Mouse (Mus musculus): ENCODE results near the gene Hist1h4f. TPM values are rescaled to one million over a fixed set of nuclear protein-coding genes. Genes with fewer than 3 reads are reported as not detected.
"Not testable (repeated sequence)": the region's sequence is repeated elsewhere in the genome, so short reads cannot be mapped to it uniquely, and the experiment has no call there.

Gene Hist1h4f
- polyA plus RNA-seq, 1 experiment from 2014 or later, result 2.3 TPM

- Histone ChIP-seq H3K4me2 (ENCODE audit: low read depth, severe bottlenecking) (peak within 1 kb of the TSS; percentile 77), H3K9ac (ENCODE audit: low read length) (peak within 1 kb of the TSS; percentile 69), H3K4me3 (ENCODE audit: low read depth, low read length) (peak within 1 kb of the TSS; percentile 41), H3K27ac (replicated peaks; ENCODE audit: low read depth, low read length) (peak within 1 kb of the TSS; percentile 95)
- not testable (repeated sequence) for H3K36me3 ChIP-seq (ENCODE audit: control insufficient read depth, insufficient read depth, low read length); H3K4me1 ChIP-seq (ENCODE audit: control insufficient read depth, insufficient read depth, low read length); H3K9me3 ChIP-seq (ENCODE audit: control insufficient read depth, low read length); H3K27me3 ChIP-seq (ENCODE audit: control insufficient read depth, insufficient read depth, low read length)
- DNase-seq (ENCODE audit: low spot score), result peak; percentile 78
- WGBS, result 0% methylated on average over 36 of the region's 42 CpGs
- ATAC-seq (ENCODE audit: insufficient number of reproducible peaks, low FRiP score, low TSS enrichment, low read depth), result peak; percentile 95
Observed at GRCm38 (mm10) chr13:23542999-23543607, 8.3 kb downstream of the Hist1h4f start, which contains the start of gene Hist1h2bh. Hist1h2bh (minus strand) TSS chr13:23543392.

GRCm38 (mm10) chr13:23542225-23542980 is 9.0 kb downstream of the Hist1h4f start:
- H3K4me2 ChIP-seq (ENCODE audit: low read depth, severe bottlenecking), result peak overlapping the region; percentile 77
- H3K4me3 ChIP-seq (ENCODE audit: low read depth, low read length), result peak overlapping the region; percentile 41
- H3K27me3 ChIP-seq (ENCODE audit: control insufficient read depth, insufficient read depth, low read length); ATAC-seq (ENCODE audit: insufficient number of reproducible peaks, low FRiP score, low TSS enrichment, low read depth); H3K9me3 ChIP-seq (ENCODE audit: control insufficient read depth, low read length); H3K4me1 ChIP-seq (ENCODE audit: control insufficient read depth, insufficient read depth, low read length); H3K36me3 ChIP-seq (ENCODE audit: control insufficient read depth, insufficient read depth, low read length); DNase-seq (ENCODE audit: low spot score): not testable (repeated sequence)
- peak overlapping the region; percentile 91 for H3K27ac ChIP-seq (replicated peaks; ENCODE audit: low read depth, low read length)
- WGBS, result 6% methylated on average over 3 of the region's 3 CpGs
- peak overlapping the region; percentile 69 for H3K9ac ChIP-seq (ENCODE audit: low read length)

- ATAC-seq (ENCODE audit: insufficient number of reproducible peaks, low FRiP score, low TSS enrichment, low read depth) (no peak), DNase-seq (ENCODE audit: low spot score) (no peak)
- no peaks in the 10 kb centered on the region for H3K36me3 ChIP-seq (ENCODE audit: control insufficient read depth, insufficient read depth, low read length)
- H3K9ac ChIP-seq (ENCODE audit: low read length), result no peak overlapping the region
- no peaks in the 10 kb centered on the region for H3K27me3 ChIP-seq (ENCODE audit: control insufficient read depth, insufficient read depth, low read length)
- peaks cover 5% of the 10 kb centered on the region for H3K4me1 ChIP-seq (ENCODE audit: control insufficient read depth, insufficient read depth, low read length)
- H3K9me3 ChIP-seq (ENCODE audit: control insufficient read depth, low read length), result no peaks in the 10 kb centered on the region
- H3K4me3 ChIP-seq (ENCODE audit: low read depth, low read length), result no peak overlapping the region
- WGBS, result 90% methylated on average over 3 of the region's 3 CpGs
- H3K4me2 ChIP-seq (ENCODE audit: low read depth, severe bottlenecking), result no peak overlapping the region
- no peak overlapping the region for H3K27ac ChIP-seq (replicated peaks; ENCODE audit: low read depth, low read length)
Observed at GRCm38 (mm10) chr13:23541497-23541896, 10.0 kb downstream of the Hist1h4f start.

GRCm38 (mm10) chr13:23539821-23540220 is 11.6 kb downstream of the Hist1h4f start:
- not testable (repeated sequence) for H3K27me3 ChIP-seq (ENCODE audit: control insufficient read depth, insufficient read depth, low read length); ATAC-seq (ENCODE audit: insufficient number of reproducible peaks, low FRiP score, low TSS enrichment, low read depth); H3K9me3 ChIP-seq (ENCODE audit: control insufficient read depth, low read length); H3K4me2 ChIP-seq (ENCODE audit: low read depth, severe bottlenecking); H3K27ac ChIP-seq (replicated peaks; ENCODE audit: low read depth, low read length); H3K4me1 ChIP-seq (ENCODE audit: control insufficient read depth, insufficient read depth, low read length); H3K4me3 ChIP-seq (ENCODE audit: low read depth, low read length); H3K9ac ChIP-seq (ENCODE audit: low read length); DNase-seq (ENCODE audit: low spot score); H3K36me3 ChIP-seq (ENCODE audit: control insufficient read depth, insufficient read depth, low read length)
- 70% methylated on average over 1 of the region's 1 CpGs for WGBS

- Histone ChIP-seq H3K4me1 (ENCODE audit: control insufficient read depth, insufficient read depth, low read length) (peaks cover 8% of the 10 kb centered on the region), H3K9me3 (ENCODE audit: control insufficient read depth, low read length) (no peaks in the 10 kb centered on the region), H3K36me3 (ENCODE audit: control insufficient read depth, insufficient read depth, low read length) (no peaks in the 10 kb centered on the region), H3K27ac (replicated peaks; ENCODE audit: low read depth, low read length) (0 out of 2 replicates have a peak overlapping the region, but pooled peaks have one; percentile 16), H3K4me3 (ENCODE audit: low read depth, low read length) (no peak overlapping the region), H3K9ac (ENCODE audit: low read length) (no peak overlapping the region), H3K4me2 (ENCODE audit: low read depth, severe bottlenecking) (no peak overlapping the region), H3K27me3 (ENCODE audit: control insufficient read depth, insufficient read depth, low read length) (no peaks in the 10 kb centered on the region)
- 55% methylated on average over 5 of the region's 5 CpGs for WGBS
- DNase-seq (ENCODE audit: low spot score) (no peak), ATAC-seq (ENCODE audit: insufficient number of reproducible peaks, low FRiP score, low TSS enrichment, low read depth) (no peak)
Observed at GRCm38 (mm10) chr13:23538249-23538648, 13.2 kb downstream of the Hist1h4f start.

GRCm38 (mm10) chr13:23537006-23537710 is 14.3 kb downstream of the Hist1h4f start:
- no peak overlapping the region for H3K27ac ChIP-seq (replicated peaks; ENCODE audit: low read depth, low read length)

GRCm38 (mm10) chr13:23536076-23536822 is 15.2 kb downstream of the Hist1h4f start:
- Histone ChIP-seq H3K4me1 (ENCODE audit: control insufficient read depth, insufficient read depth, low read length) (peaks cover 11% of the 10 kb centered on the region), H3K9ac (ENCODE audit: low read length) (peak overlapping the region; percentile 70), H3K36me3 (ENCODE audit: control insufficient read depth, insufficient read depth, low read length) (no peaks in the 10 kb centered on the region), H3K27me3 (ENCODE audit: control insufficient read depth, insufficient read depth, low read length) (no peaks in the 10 kb centered on the region), H3K4me3 (ENCODE audit: low read depth, low read length) (peak overlapping the region; percentile 47), H3K9me3 (ENCODE audit: control insufficient read depth, low read length) (no peaks in the 10 kb centered on the region), H3K27ac (replicated peaks; ENCODE audit: low read depth, low read length) (peak overlapping the region; percentile 94), H3K4me2 (ENCODE audit: low read depth, severe bottlenecking) (peak overlapping the region; percentile 75)
- ATAC-seq (ENCODE audit: insufficient number of reproducible peaks, low FRiP score, low TSS enrichment, low read depth) (no peak), DNase-seq (ENCODE audit: low spot score) (no peak)
- 23% methylated on average over 7 of the region's 7 CpGs for WGBS

More at GRCm38 (mm10) chr13:23537006-23537710, 14.3 kb downstream of the Hist1h4f start:
- no peak for ATAC-seq (ENCODE audit: insufficient number of reproducible peaks, low FRiP score, low TSS enrichment, low read depth)
- Histone ChIP-seq H3K4me2 (ENCODE audit: low read depth, severe bottlenecking) (peak overlapping the region; percentile 75; the same call in 1 of the 2 replicates), H3K9me3 (ENCODE audit: control insufficient read depth, low read length) (no peaks in the 10 kb centered on the region), H3K4me1 (ENCODE audit: control insufficient read depth, insufficient read depth, low read length) (peaks cover 11% of the 10 kb centered on the region), H3K27me3 (ENCODE audit: control insufficient read depth, insufficient read depth, low read length) (no peaks in the 10 kb centered on the region), H3K9ac (ENCODE audit: low read length) (no peak overlapping the region), H3K36me3 (ENCODE audit: control insufficient read depth, insufficient read depth, low read length) (no peaks in the 10 kb centered on the region), H3K4me3 (ENCODE audit: low read depth, low read length) (no peak overlapping the region; the same call in 1 of the 2 replicates)
- WGBS, result 81% methylated on average over 3 of the region's 3 CpGs
- no peak for DNase-seq (ENCODE audit: low spot score)

Measured in limb, embryonic 11.5 days (tissue).